In genomic region chr2:127897718-127898117, GRCm38 (mm10) we compare ENCODE assay signal across 26 mouse cellular contexts. TPM values are rescaled to one million over a fixed set of nuclear protein-coding genes. Genes with fewer than 3 reads are reported as not detected.
DNase-seq lines count a peak whose midpoint lies in the region; TF ChIP-seq lines count a peak whose summit lies in the region.
"Had no signal": no experiment of that assay in that cellular context is flagged by ENCODE, and none has a peak within 500 bp of the region (broad histone marks: within the 10 kb centered on the region; RNA-seq: fewer than 3 reads in every experiment).

No protein-coding gene starts in this region.

- H3K4me2 ChIP-seq in CH12.LX (ENCODE audit: insufficient read depth, low read depth, poor library complexity, severe bottlenecking) = peak overlapping the region; percentile 33; the same call in 1 of the 2 replicates
- H3K4me2 ChIP-seq: forebrain, embryonic 15.5 days; hindbrain, embryonic 12.5 days; limb, embryonic 12.5 days; lung, embryonic 15.5 days; midbrain, embryonic 13.5 days; neural tube, embryonic 13.5 days had no signal

- WGBS in kidney, adult 2 months = 22% methylated on average over 5 of the region's 5 CpGs

- no peak for TF ChIP-seq RAD21 in CH12.LX (IDR thresholded peaks at IDR 0.05; ENCODE audit: low read depth, low read length)

- TF ChIP-seq EP300 in CH12.LX (IDR thresholded peaks at IDR 0.05; ENCODE audit: low read length) = peak; percentile 66; the same call in 1 of the 2 replicates

- H3K36me3 ChIP-seq in kidney, adult 2 months (ENCODE audit: control insufficient read depth, insufficient read depth, low read length) = no peaks in the 10 kb centered on the region
- H3K36me3 ChIP-seq in CH12.LX (replicated peaks in 1 of 2; ENCODE audit: control insufficient read depth in 1 of 2, insufficient read depth in 1 of 2, low read length in 1 of 2) = no peaks in the 10 kb centered on the region
- no peaks in the 10 kb centered on the region for H3K36me3 ChIP-seq in splenic B cell, adult 2 months (ENCODE audit: control insufficient read depth, insufficient read depth, low read length, poor library complexity, severe bottlenecking)
- H3K36me3 ChIP-seq: forebrain, embryonic 15.5 days; heart, embryonic 10.5 days; hindbrain, embryonic 12.5 days; limb, embryonic 12.5 days; lung, embryonic 15.5 days; midbrain, embryonic 13.5 days; neural tube, embryonic 13.5 days had no signal

- in situ Hi-C loops in CH12.LX (cut with MboI; ENCODE audit: low pct_ligation_motif_present, low pct_unique_long_range_greater_than_20kb, low sequenced_read_pairs) = loop anchor here (10.0 to 25.0 kb wide), 2 partner anchors 190 to 677 kb away; no protein-coding TSS in a partner anchor

- H3K4me1 ChIP-seq in kidney, adult 2 months (ENCODE audit: control insufficient read depth, insufficient read depth, low read length) = no peaks in the 10 kb centered on the region; the same call in 1 of the 2 replicates
- H3K4me1 ChIP-seq in CH12.LX (ENCODE audit: control insufficient read depth in 1 of 2, insufficient read depth in 2 of 2) = peaks cover 20 to 31% of the 10 kb centered on the region in 2 experiments
- H3K4me1 ChIP-seq: forebrain, embryonic 15.5 days; heart, embryonic 10.5 days; hindbrain, embryonic 12.5 days; limb, embryonic 12.5 days; lung, embryonic 15.5 days had no signal

- H3K9me3 ChIP-seq in CH12.LX (replicated peaks; ENCODE audit: low read length) = peaks cover 9% of the 10 kb centered on the region
- H3K9me3 ChIP-seq: forebrain, embryonic 15.5 days; heart, embryonic 10.5 days; hindbrain, embryonic 12.5 days; lung, embryonic 15.5 days; neural tube, embryonic 13.5 days had no signal

- no peaks in the 10 kb centered on the region for H3K27me3 ChIP-seq in kidney, adult 2 months (replicated peaks; ENCODE audit: control insufficient read depth, insufficient read depth, low read length)
- H3K27me3 ChIP-seq in CH12.LX (replicated peaks) = peaks cover 9% of the 10 kb centered on the region
- H3K27me3 ChIP-seq in splenic B cell, adult 2 months (ENCODE audit: control insufficient read depth, insufficient read depth, low read length, poor library complexity, severe bottlenecking) = no peaks in the 10 kb centered on the region
- H3K27me3 ChIP-seq: forebrain, embryonic 15.5 days; hindbrain, embryonic 12.5 days; lung, embryonic 15.5 days; midbrain, embryonic 13.5 days; neural tube, embryonic 13.5 days had no signal

- no peak for TF ChIP-seq POLR2A in kidney, adult 2 months (IDR thresholded peaks at IDR 0.05; ENCODE audit: low read depth, low read length)
- no peak for TF ChIP-seq POLR2A in CH12.LX (IDR thresholded peaks at IDR 0.05; ENCODE audit: low read depth, low read length)

- dilution Hi-C loops in CH12.LX (cut with MboI; ENCODE audit: extremely low pct_ligation_motif_present, extremely low pct_unique_long_range_greater_than_20kb, low sequenced_read_pairs) = no loop called here

- TF ChIP-seq CTCF in kidney, adult 2 months (conservative IDR thresholded peaks at IDR 0.05; ENCODE audit: insufficient read depth, insufficient read length, low read depth, low read length) = no peak
- TF ChIP-seq CTCF in CH12.LX (conservative IDR thresholded peaks at IDR 0.05 in 1 of 2, IDR thresholded peaks at IDR 0.05 in 1 of 2; ENCODE audit: low read depth in 2 of 2, low read length in 2 of 2) = no peak

- no peak overlapping the region for H3K27ac ChIP-seq in kidney, adult 2 months (ENCODE audit: insufficient read depth, low read depth, low read length)
- H3K27ac ChIP-seq in CH12.LX (ENCODE audit: insufficient read depth, low read depth) = no peak overlapping the region
- H3K27ac ChIP-seq: forebrain, embryonic 15.5 days; heart, embryonic 10.5 days; hindbrain, embryonic 12.5 days; limb, embryonic 12.5 days; liver, embryonic 14.5 days; lung, embryonic 15.5 days; midbrain, embryonic 13.5 days; neural tube, embryonic 13.5 days had no signal

- no peak overlapping the region for H3K9ac ChIP-seq in CH12.LX (ENCODE audit: insufficient read depth, low read depth)
- H3K9ac ChIP-seq: forebrain, embryonic 15.5 days; hindbrain, embryonic 12.5 days; limb, embryonic 12.5 days; liver, embryonic 14.5 days; lung, embryonic 15.5 days; midbrain, embryonic 13.5 days; neural tube, embryonic 13.5 days had no signal

- DNase-seq in kidney, adult 2 months = peak; percentile 31
- no peak for DNase-seq in kidney, postnatal 14 days
- DNase-seq in CH12.LX (ENCODE audit: extremely low read depth) = peak; percentile 68
- peak; percentile 32 for DNase-seq in kidney, adult 9 months
- peak; percentile 44 for DNase-seq in splenic B cell, adult 2 months (ENCODE audit: low read depth, low spot score)
- no peak for DNase-seq in cerebellum, postnatal 25 days
- no peak for DNase-seq in adrenal gland, adult 18-20 months (ENCODE audit: low spot score in 2 of 2)
- DNase-seq: adrenal gland, postnatal 14 days; cerebellum, adult 11 months; cerebellum, postnatal 10 days; embryo, embryonic 11 days; gastrocnemius, postnatal 36 days; heart, postnatal 14 days; right cerebral cortex, postnatal 14 days; spleen, adult 18-20 months; thymus, adult 18-20 months; thymus, postnatal 4 days had no signal

- no peak overlapping the region for H3K4me3 ChIP-seq in kidney, adult 2 months (ENCODE audit: insufficient read depth, low read depth, low read length)
- H3K4me3 ChIP-seq in CH12.LX (replicated peaks in 1 of 3; ENCODE audit: low read depth in 2 of 3, low read length in 2 of 3, poor library complexity in 1 of 3) = no peak overlapping the region
- H3K4me3 ChIP-seq: forebrain, embryonic 15.5 days; heart, embryonic 10.5 days; hindbrain, embryonic 12.5 days; limb, embryonic 12.5 days; lung, embryonic 15.5 days; midbrain, embryonic 13.5 days; neural tube, embryonic 13.5 days had no signal

- H3K79me2 ChIP-seq in CH12.LX (replicated peaks; ENCODE audit: control insufficient read depth, extremely low read depth, insufficient read depth, poor library complexity, severe bottlenecking) = no peaks in the 10 kb centered on the region

TF ChIP-seq in CH12.LX, 34 proteins besides CTCF, POLR2A, EP300 and RAD21:
- TF ChIP-seq TCF12 (IDR thresholded peaks at IDR 0.05; ENCODE audit: low read depth, low read length) = peak; percentile 26; the same call in 1 of the 2 replicates
- TF ChIP-seq RCOR1 (conservative IDR thresholded peaks at IDR 0.05; ENCODE audit: low read depth, low read length) = no peak
- no peak for TF ChIP-seq ELF1 (IDR thresholded peaks at IDR 0.05; ENCODE audit: low read depth, low read length)
- TF ChIP-seq UBTF (IDR thresholded peaks at IDR 0.05; ENCODE audit: low read depth, low read length) = no peak
- TF ChIP-seq ETS1 (conservative IDR thresholded peaks at IDR 0.05; ENCODE audit: low read depth, low read length) = peak; percentile 74
- TF ChIP-seq JUN (IDR thresholded peaks at IDR 0.05; ENCODE audit: insufficient read depth, low read depth, low read length) = no peak
- 0 out of 2 replicates have a peak, but pooled peaks have one; percentile 24 for TF ChIP-seq MYC (IDR thresholded peaks at IDR 0.05; ENCODE audit: low read depth, low read length)
- TF ChIP-seq MAZ (IDR thresholded peaks at IDR 0.05; ENCODE audit: low read depth, low read length) = no peak
- TF ChIP-seq MAX (IDR thresholded peaks at IDR 0.05; ENCODE audit: low read length) = no peak
- peak; percentile 18; the same call in 1 of the 2 replicates for TF ChIP-seq MEF2A (IDR thresholded peaks at IDR 0.05; ENCODE audit: borderline replicate concordance, low read depth, low read length)
- peak; percentile 44; the same call in 1 of the 2 replicates for TF ChIP-seq IRF4 (IDR thresholded peaks at IDR 0.05; ENCODE audit: low read depth, low read length)
- no peak for TF ChIP-seq MXI1 (IDR thresholded peaks at IDR 0.05; ENCODE audit: low read depth, low read length)
- no peak for TF ChIP-seq KAT2A (IDR thresholded peaks at IDR 0.05; ENCODE audit: insufficient replicate concordance, low read length)
- TF ChIP-seq ZC3H11A (IDR thresholded peaks at IDR 0.05; ENCODE audit: low read depth, low read length) = no peak
- TF ChIP-seq NELFE (IDR thresholded peaks at IDR 0.05; ENCODE audit: low read depth, low read length) = no peak
- TF ChIP-seq MAFK (IDR thresholded peaks at IDR 0.05; ENCODE audit: insufficient replicate concordance, low read length) = 0 out of 2 replicates have a peak, but pooled peaks have one; percentile 17
- no peak for TF ChIP-seq USF2 (conservative IDR thresholded peaks at IDR 0.05; ENCODE audit: low read depth, low read length)
- TF ChIP-seq ZMIZ1 (IDR thresholded peaks at IDR 0.05; ENCODE audit: low read depth, low read length) = no peak
- no peak for TF ChIP-seq ZKSCAN1 (IDR thresholded peaks at IDR 0.05; ENCODE audit: borderline replicate concordance, low read depth, low read length)
- TF ChIP-seq GABPA (IDR thresholded peaks at IDR 0.05; ENCODE audit: insufficient replicate concordance, low read depth, low read length) = no peak
- peak; percentile 81 for TF ChIP-seq BHLHE40 (IDR thresholded peaks at IDR 0.05; ENCODE audit: low read depth, low read length)
- TF ChIP-seq TBP (conservative IDR thresholded peaks at IDR 0.05; ENCODE audit: low read depth, low read length) = no peak
- no peak for TF ChIP-seq POLR2AphosphoS2 (IDR thresholded peaks at IDR 0.05; ENCODE audit: low read depth, low read length)
- no peak for TF ChIP-seq SMC3 (IDR thresholded peaks at IDR 0.05; ENCODE audit: low read depth, low read length)
- no peak for TF ChIP-seq ZNF384 (IDR thresholded peaks at IDR 0.05; ENCODE audit: low read depth, low read length)
- TF ChIP-seq HCFC1 (IDR thresholded peaks at IDR 0.05; ENCODE audit: low read depth, low read length) = no peak
- TF ChIP-seq SIN3A (IDR thresholded peaks at IDR 0.05; ENCODE audit: low read length) = no peak
- TF ChIP-seq PAX5 (IDR thresholded peaks at IDR 0.05; ENCODE audit: low read length) = no peak
- TF ChIP-seq JUND (conservative IDR thresholded peaks at IDR 0.05; ENCODE audit: low read depth, low read length) = 0 out of 2 replicates have a peak, but pooled peaks have one; percentile 23
- TF ChIP-seq USF1 (IDR thresholded peaks at IDR 0.05; ENCODE audit: low read depth, low read length) = no peak
- TF ChIP-seq NRF1 (IDR thresholded peaks at IDR 0.05; ENCODE audit: low read depth, low read length) = no peak
- no peak for TF ChIP-seq E2F4 (IDR thresholded peaks at IDR 0.05; ENCODE audit: insufficient replicate concordance, low read depth, low read length)
- no peak for TF ChIP-seq CHD1 (IDR thresholded peaks at IDR 0.05; ENCODE audit: low read depth, low read length)
- TF ChIP-seq CHD2 (IDR thresholded peaks at IDR 0.05; ENCODE audit: low read length) = no peak

RNA-seq across cellular contexts. Expression of gene Acoxl, which starts 59.0 kb away (rescaled TPM):
- 0.04 TPM in 1 of 2 replicates, not detected in the other for polyA plus RNA-seq in kidney, adult 2 months (2012; rRNA removed)
- total RNA-seq in CH12.LX (2012; rRNA removed) = 0.25 and 0.29 TPM in 2 replicates
- 0.15 TPM in 1 of 2 replicates, not detected in the other for total RNA-seq in CH12.LX (2014; rRNA removed)
- 0.20 and 0.43 TPM in 2 replicates for polyA plus RNA-seq in CH12.LX (2012; ENCODE audit: insufficient read length, low read depth)
- total RNA-seq in adrenal gland, adult 18-20 months (2021) = 1 to 10 TPM in 1 of 2 experiments, under 1 TPM in 1; 0.38 to 1.2 TPM
- total RNA-seq: heart, postnatal 14 days; layer of hippocampus, postnatal 14 days had no signal
- polyA plus RNA-seq: liver, embryonic 14.5 days had no signal

Comparison
In these comparisons a context has a peak if more than half of its experiments do, and no peak if none do; other contexts are left out.
1. DNase-seq: peak in kidney, adult 2 months (single experiment), CH12.LX (single experiment), kidney, adult 9 months (single experiment) and splenic B cell, adult 2 months (single experiment); none in kidney, postnatal 14 days (single experiment), cerebellum, postnatal 25 days (0 of 2) and adrenal gland, adult 18-20 months (0 of 2).